Mouse (Mus musculus): Measurements from ENCODE around the gene Hs3st3b1.

GRCm38 (mm10) chr11:63924286-63924930 is 2.3 kb upstream of the Hs3st3b1 start:
- TF ChIP-seq CTCF (conservative IDR thresholded peaks at IDR 0.05; ENCODE audit: insufficient read depth, insufficient read length, low read depth, low read length) (no peak), POLR2A (IDR thresholded peaks at IDR 0.05; ENCODE audit: low read depth, low read length) (no peak)
